Mouse (Mus musculus) adrenal gland, adult (tissue): ENCODE results near the gene Rbm3.

Experiments used
- DNase-seq, 2 experiments: peaks; one replicate each; pipeline ENCODE4 v3.0.0; 2022 to 2023; ENCODE audit warnings: low spot score in 1 of 2; ENCODE audit not compliant: inconsistent age in 2 of 2

The Rbm3 gene

GRCm38 (mm10) chrX:8145153-8145991 lies at the start of gene Rbm3:
Gene Rbm3, minus strand, starts transcription at chrX:8145880.
- peak; percentile 88 to 92 for DNase-seq

DNA sequence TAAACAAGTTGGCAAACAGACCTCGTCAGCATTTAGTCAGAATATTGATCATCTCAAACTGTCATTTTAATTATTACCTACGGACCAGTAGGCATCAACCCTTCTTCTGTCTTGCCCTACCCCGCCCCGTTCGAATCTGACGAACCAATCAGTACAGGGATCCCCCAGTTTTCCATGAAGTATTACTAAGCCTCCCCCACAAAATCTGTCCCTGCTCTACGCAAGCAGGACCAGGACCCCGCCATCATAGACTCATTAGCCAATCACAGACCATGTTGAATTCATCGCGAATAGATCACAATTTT lies 47.7 kb upstream of the Rbm3 start, which contains the start of gene Ebp:
TSS of gene Ebp (minus strand) at position 94 of the 305 bp plus-strand sequence.
- DNase-seq, result peak in 1 of 2 experiments; percentile 27

- DNase-seq, result peak; percentile 85 to 93
Measured at GRCm38 (mm10) chrX:8192640-8193418, 47.1 kb upstream of the Rbm3 start.

GRCm38 (mm10) chrX:8192126-8192639 lies 46.5 kb upstream of the Rbm3 start:
- DNase-seq, result no peak

- no peak for DNase-seq
Measured at GRCm38 (mm10) chrX:8182871-8183540, 37.3 kb upstream of the Rbm3 start.

DNA sequence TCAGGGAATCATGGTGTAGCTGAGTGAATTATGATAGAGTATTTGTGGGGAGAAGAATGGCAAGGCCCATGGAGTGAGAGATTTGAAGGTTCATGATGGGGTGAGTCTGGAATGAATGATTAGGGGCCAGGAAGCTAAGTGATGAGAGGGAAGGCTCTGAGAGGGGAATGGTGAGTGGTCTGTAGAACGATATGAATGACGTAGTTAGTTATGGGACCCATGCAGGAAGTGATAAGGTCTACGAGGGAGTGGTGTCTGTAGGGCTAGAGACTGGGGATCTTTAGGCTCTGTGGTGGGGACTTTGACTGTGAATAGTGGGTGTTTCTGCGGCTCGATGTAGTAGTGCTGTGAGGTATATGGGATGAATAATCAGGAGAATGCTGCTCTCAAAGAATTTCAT lies 34.0 kb upstream of the Rbm3 start:
- DNase-seq, result no peak

DNA sequence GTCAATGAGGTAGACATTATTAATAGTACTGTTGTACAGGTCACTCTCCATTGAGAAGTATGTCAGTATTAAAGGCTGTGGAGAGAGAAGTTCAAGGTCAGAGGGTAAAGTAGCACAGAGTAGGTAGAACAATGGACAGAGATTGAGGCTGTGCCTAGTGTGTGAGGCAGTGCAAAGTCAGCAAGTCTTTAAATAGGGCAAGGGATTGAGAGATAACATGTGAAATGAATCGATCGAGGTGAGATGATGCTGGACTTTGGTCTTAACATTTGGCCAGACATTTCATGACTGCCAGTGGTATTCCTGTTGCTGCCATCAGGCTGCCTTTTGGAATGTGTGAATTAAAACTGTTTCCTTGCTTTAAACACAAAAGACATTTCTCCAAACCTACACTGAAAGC lies 33.2 kb upstream of the Rbm3 start:
- DNase-seq, result no peak

GRCm38 (mm10) chrX:8175504-8176385 lies 30.1 kb upstream of the Rbm3 start, which contains the start of gene Tbc1d25:
Gene Tbc1d25, minus strand, starts transcription at chrX:8176181.
- DNase-seq, result peak; percentile 89 to 95

DNA sequence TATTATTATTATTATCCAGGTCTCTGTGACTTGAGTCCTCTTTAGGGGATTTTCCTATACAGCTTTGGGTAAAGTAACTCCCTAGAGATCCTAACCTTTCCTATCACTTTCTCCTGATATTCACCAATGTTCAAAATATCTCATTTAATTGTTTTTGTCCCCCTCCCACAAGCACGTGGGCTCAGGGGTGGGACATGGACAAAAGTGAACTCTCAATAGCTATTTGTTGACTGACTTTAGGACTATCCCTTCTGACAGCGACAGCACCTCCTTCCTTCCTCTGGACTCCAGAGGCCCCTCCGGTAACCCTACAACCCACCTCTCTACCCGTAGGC lies 29.5 kb upstream of the Rbm3 start:
- DNase-seq, result no peak

DNA sequence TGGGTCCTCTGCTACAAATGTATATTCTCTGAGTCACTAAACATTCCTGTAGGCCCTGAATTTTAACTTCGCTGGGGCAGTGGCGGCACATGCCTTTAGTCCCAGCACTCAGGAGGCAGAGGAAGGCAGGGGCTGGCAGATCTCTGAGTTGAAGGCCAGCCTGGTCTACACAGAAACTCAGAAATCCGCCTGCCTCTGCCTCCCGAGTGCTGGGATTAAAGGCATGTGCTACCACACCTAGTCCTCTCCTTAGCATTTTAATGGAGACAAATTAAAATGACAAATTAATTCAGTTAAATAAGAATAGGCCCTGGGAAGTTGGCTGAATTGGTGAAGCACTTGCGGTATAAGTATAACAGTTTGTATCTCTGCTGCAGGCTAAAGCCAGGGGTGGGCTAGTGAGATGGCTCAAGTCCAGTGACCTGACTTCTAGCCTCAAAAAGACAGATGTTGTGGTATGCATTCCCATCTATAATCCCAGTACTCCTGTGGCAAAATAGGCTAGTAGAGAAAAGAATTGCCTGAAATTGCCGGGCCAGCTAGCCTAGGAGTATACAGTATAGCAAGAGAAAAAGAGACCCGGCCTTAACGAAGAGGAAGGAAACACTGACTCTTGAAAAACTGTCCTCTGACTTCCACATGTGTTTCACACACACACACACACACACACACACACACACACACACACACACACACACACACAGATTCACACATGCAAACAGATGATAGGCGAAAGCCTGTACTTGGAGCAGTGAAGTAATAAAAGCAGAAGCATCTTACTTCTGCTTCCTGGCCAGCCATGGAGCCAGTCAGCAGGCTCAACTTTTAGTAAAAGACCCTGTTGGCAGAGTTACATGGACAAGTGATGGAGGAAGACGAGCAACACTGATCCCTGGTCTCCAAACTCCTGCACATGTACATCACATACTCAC lies 22.3 kb upstream of the Rbm3 start:
- DNase-seq, result no peak

- no peak for DNase-seq
Measured at GRCm38 (mm10) chrX:8164471-8164870, 18.8 kb upstream of the Rbm3 start.

GRCm38 (mm10) chrX:8163076-8163475 lies 17.4 kb upstream of the Rbm3 start:
- DNase-seq, result no peak

GRCm38 (mm10) chrX:8143750-8144149 lies 1.9 kb downstream of the Rbm3 start:
- DNase-seq, result peak in 1 of 2 experiments; percentile 39

- no peak for DNase-seq
Measured at GRCm38 (mm10) chrX:8142948-8143347, 2.7 kb downstream of the Rbm3 start.

- DNase-seq, result no peak
Measured at GRCm38 (mm10) chrX:8141058-8141457, 4.6 kb downstream of the Rbm3 start.

DNA sequence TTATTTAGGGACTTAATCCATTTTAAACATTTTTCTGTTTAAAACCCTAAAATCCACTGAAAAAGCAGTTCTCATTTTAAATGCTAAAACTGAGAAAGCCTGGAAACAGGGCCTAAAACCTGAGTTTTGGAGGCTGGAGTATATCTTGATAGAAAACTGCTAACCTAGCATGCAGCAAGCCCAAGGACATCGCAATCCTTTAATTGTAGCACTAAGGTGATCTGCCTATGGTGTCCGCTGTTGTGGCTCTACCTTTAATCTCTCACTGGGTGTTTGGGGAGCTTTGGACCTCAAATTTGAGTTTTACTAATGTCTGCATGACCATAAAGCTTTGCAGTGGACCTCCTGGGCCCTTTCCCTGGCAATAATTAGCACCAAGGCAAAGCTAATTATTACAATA lies 5.2 kb downstream of the Rbm3 start:
- DNase-seq, result no peak

DNA sequence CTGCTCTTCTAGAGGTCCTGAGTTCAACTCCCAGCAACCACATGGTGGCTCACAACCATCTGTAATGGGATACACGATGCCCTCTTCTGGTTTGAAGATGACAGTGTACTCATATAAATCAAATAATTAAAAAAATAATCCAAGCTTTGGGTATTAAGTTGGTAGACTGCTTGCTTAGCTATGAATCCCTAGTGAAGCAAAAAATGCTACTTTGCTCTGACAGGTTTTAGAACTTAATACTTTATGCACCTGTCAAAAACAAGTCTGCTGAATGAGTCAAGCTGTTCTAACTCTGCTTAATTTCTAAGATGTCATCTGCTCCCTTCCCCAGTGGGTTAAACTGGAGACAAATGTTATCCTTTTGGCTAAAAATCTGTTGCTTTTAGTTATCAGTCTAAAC lies 6.2 kb downstream of the Rbm3 start:
- no peak for DNase-seq

DNA sequence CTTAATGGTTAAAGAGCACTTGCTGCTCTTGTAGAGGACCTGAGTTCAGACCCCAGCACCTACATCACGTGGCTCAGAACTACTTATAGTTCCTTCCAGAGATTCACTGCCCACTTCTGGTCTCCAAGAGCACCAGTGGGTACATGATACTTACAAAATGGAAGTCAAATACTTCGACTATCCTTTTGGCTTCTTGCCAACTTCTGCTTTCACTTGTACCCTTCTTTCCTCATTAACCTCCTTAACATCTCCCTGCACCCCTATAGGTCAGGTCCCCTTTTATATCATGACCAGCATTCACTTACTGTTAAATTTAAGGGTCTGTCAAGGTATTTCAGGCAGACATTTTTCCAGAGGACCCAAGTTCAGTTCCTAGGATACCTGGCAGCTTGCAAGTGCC lies 9.8 kb downstream of the Rbm3 start:
- peak in 1 of 2 experiments; percentile 44 for DNase-seq
